Mouse (Mus musculus): ENCODE data around the gene Prdm10.

- TF ChIP-seq CTCF (IDR thresholded peaks at IDR 0.05; ENCODE audit: extremely low read depth, insufficient read length, insufficient replicate concordance, low read depth, low read length) = no peak
- TF ChIP-seq POLR2A (IDR thresholded peaks at IDR 0.05; ENCODE audit: low read depth, low read length) = no peak
Observed at GRCm38 (mm10) chr9:31253311-31253734, 27.0 kb upstream of the Prdm10 start.

Measured in small intestine, adult 2 months (tissue).